Mouse (Mus musculus) neural tube, embryonic 14.5 days (tissue): ENCODE measurements around the gene Nfkbia. TPM values are rescaled to one million over a fixed set of nuclear protein-coding genes. Genes with fewer than 3 reads are reported as not detected.

Source experiments
- ATAC-seq: fragments of 200-750 bp; cut with Nextera tagmentation; 2 replicates; pipeline ENCODE4 v1.8.0; 2017; ENCODE audit warnings: low read depth, mild to moderate bottlenecking, moderate TSS enrichment, moderate library complexity
- H3K27ac ChIP-seq: fragments of 300-500 bp; sonication (generic); 2 replicates; pipeline ENCODE4 v1.5.1; 2014; ENCODE audit warnings: low read depth, mild to moderate bottlenecking, control low read depth, low read length, moderate library complexity, mixed read lengths
- H3K27me3 ChIP-seq: fragments of 300-500 bp; sonication (generic); 2 replicates; pipeline ENCODE4 v1.6.1; 2014; ENCODE audit warnings: low read length; ENCODE audit not compliant: control insufficient read depth, insufficient read depth
- H3K36me3 ChIP-seq: fragments of 300-500 bp; sonication (generic); 2 replicates; pipeline ENCODE4 v1.6.1; 2014; ENCODE audit warnings: low read length, mixed read lengths; ENCODE audit not compliant: control insufficient read depth, insufficient read depth
- H3K4me1 ChIP-seq: fragments of 300-500 bp; sonication (generic); 2 replicates; pipeline ENCODE4 v1.6.1; 2014; ENCODE audit warnings: low read length; ENCODE audit not compliant: control insufficient read depth, insufficient read depth
- H3K4me2 ChIP-seq: fragments of 300-500 bp; sonication (generic); 2 replicates; pipeline ENCODE4 v1.6.1; 2014; ENCODE audit warnings: mild to moderate bottlenecking, low read depth, low read length, control low read depth
- H3K4me3 ChIP-seq: fragments of 300-500 bp; sonication (generic); 2 replicates; pipeline ENCODE4 v1.5.1; 2014; ENCODE audit warnings: low read depth, low read length, control low read depth, mixed read lengths
- H3K9ac ChIP-seq: fragments of 300-500 bp; sonication (generic); replicated peaks from 2 replicates; pipeline ENCODE4 v1.6.1; 2014; ENCODE audit warnings: low read depth, mild to moderate bottlenecking, control low read depth, low read length, mixed read lengths
- H3K9me3 ChIP-seq: fragments of 300-500 bp; sonication (generic); 2 replicates; pipeline ENCODE4 v1.6.1; 2016; ENCODE audit warnings: low read length; ENCODE audit not compliant: control insufficient read depth
- WGBS: fragments of 180-500 bp; shearing (Covaris S2); extraction: QIAGEN DNeasy Blood & Tissue Kit; methylation state at CpG from one replicate; pipeline ENCODE4 v1.1.7; 2014; 5-methylcytosine and 5-hydroxymethylcytosine counted together
- polyA plus RNA-seq: library from polyadenylated mRNA; unstranded; fragments of >200 nt; fragmentation: Nextera tagmentation; extraction: Ambion mirVana; gene quantifications from 2 replicates; pipeline ENCODE4 v1.2.1, GENCODE M21; 2014

Nfkbia gene
- polyA plus RNA-seq, 1 experiment from 2014 or later = 62.7 TPM

DNA sequence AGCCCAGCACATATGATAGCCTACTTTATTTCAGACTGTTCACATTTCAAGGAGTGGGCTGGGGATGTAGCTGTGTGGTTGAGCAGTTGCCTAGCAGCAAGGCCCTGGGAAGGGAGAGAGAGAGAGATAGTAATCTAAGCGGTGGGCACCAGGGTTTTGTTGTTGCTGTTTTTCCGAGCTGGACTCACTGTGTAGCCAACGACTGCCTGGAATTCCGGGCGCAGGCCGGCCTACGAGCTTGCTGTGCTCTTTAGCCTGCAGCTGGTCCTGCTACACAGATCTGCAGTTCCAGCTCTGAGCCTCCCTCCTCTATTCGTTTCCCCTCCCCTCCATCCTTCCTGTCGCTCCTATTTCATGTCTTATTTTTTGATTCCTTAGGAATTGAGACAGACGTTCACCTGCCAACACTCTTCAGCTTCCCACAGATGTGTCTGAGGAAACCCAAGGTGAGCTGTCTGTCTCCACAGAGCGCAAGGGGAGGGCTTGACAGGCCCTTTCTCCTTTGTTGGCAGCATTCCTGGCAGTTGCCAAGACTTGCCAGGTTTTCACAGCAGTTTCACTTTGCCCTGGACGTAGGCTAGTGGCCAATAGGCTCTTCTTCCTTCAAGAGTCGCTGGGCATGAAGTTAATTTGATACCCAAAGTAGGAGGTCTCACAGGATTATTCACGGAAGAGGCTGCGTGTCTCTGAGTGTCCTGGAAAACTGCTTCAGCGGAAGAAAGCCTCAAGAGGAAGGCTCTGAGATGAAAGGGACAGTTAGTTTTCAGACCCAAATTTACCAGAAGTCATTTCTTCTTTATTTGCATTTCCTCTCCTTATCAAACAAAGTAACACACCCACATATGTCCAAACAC is 28.2 kb downstream of the Nfkbia start:
- Histone ChIP-seq H3K4me3 (no peak overlapping the region), H3K9me3 (no peaks in the 10 kb centered on the region), H3K27me3 (no peaks in the 10 kb centered on the region), H3K9ac (no peak overlapping the region), H3K4me1 (no peaks in the 10 kb centered on the region), H3K27ac (peak overlapping the region; percentile 24; the same call in 1 of the 2 replicates), H3K4me2 (no peak overlapping the region), H3K36me3 (no peaks in the 10 kb centered on the region)
- 25% methylated on average over 16 of the region's 16 CpGs for WGBS
- peak; percentile 75 for ATAC-seq

- WGBS = 73% methylated on average over 5 of the region's 5 CpGs
- H3K36me3 ChIP-seq = no peaks in the 10 kb centered on the region
- H3K4me1 ChIP-seq = no peaks in the 10 kb centered on the region
- no peak overlapping the region for H3K4me3 ChIP-seq
- ATAC-seq = no peak
- no peak overlapping the region for H3K4me2 ChIP-seq
- H3K27me3 ChIP-seq = no peaks in the 10 kb centered on the region
- no peaks in the 10 kb centered on the region for H3K9me3 ChIP-seq
- no peak overlapping the region for H3K9ac ChIP-seq
- H3K27ac ChIP-seq = no peak overlapping the region
Measured at GRCm38 (mm10) chr12:55463087-55463486, 29.4 kb downstream of the Nfkbia start.

GRCm38 (mm10) chr12:55462456-55462855 is 30.0 kb downstream of the Nfkbia start:
- H3K4me2 ChIP-seq = no peak overlapping the region

DNA sequence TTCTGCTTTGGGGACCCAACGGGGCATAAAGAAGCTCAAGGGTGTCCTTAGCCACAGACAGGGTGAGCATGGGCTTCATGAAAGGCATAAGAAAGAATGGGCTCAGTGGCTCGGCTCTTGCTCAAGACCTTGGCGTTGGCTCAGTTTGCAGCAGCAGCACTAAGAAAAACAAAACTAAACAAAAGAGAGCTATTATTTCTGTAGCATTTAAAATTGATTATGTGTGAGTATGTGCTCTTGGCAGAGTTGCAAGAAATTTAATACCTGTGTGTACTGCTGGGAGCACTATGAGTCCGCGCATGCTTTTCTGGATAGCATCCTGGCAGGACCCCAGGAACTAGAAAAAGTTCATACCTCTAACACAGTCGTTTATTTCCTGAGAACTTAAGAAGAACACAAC is 30.7 kb downstream of the Nfkbia start:
- WGBS = 81% methylated on average over 6 of the region's 6 CpGs

More at GRCm38 (mm10) chr12:55462456-55462855, 30.0 kb downstream of the Nfkbia start:
- no peaks in the 10 kb centered on the region for H3K36me3 ChIP-seq
- no peaks in the 10 kb centered on the region for H3K4me1 ChIP-seq
- no peaks in the 10 kb centered on the region for H3K9me3 ChIP-seq
- H3K27me3 ChIP-seq = no peaks in the 10 kb centered on the region
- H3K9ac ChIP-seq = no peak overlapping the region
- WGBS = 72% methylated on average over 6 of the region's 6 CpGs
- ATAC-seq = no peak
- no peak overlapping the region for H3K27ac ChIP-seq
- no peak overlapping the region for H3K4me3 ChIP-seq

DNA sequence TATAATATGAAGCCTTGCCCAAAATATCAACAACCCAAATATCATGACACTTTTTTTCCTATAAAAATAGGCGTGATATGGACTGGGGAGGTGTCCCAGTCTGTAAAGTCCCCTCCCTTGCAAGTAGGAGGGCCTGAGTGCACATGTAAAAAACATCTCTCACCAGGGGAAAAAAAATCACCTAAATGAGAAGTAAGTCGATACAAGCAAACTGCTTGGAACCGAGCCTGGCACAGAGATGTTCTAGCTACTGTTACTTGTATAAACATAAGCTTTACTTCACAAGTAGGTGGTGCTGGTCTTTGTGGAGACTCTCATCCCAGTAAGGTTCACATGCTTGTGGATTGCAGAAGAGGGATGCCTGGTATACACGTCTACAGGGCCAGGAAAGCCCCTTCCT is 31.5 kb downstream of the Nfkbia start:
- H3K4me2 ChIP-seq = no peak overlapping the region
- no peak overlapping the region for H3K27ac ChIP-seq
- ATAC-seq = no peak
- H3K9me3 ChIP-seq = no peaks in the 10 kb centered on the region
- H3K4me1 ChIP-seq = no peaks in the 10 kb centered on the region
- no peaks in the 10 kb centered on the region for H3K27me3 ChIP-seq
- no peak overlapping the region for H3K9ac ChIP-seq
- WGBS = 76% methylated on average over 4 of the region's 4 CpGs
- H3K4me3 ChIP-seq = no peak overlapping the region
- H3K36me3 ChIP-seq = no peaks in the 10 kb centered on the region

More for the DNA sequence above, 30.7 kb downstream of the Nfkbia start:
- no peak overlapping the region for H3K4me3 ChIP-seq
- no peaks in the 10 kb centered on the region for H3K9me3 ChIP-seq
- no peaks in the 10 kb centered on the region for H3K4me1 ChIP-seq
- H3K4me2 ChIP-seq = no peak overlapping the region
- no peaks in the 10 kb centered on the region for H3K36me3 ChIP-seq
- no peaks in the 10 kb centered on the region for H3K27me3 ChIP-seq
- no peak overlapping the region for H3K9ac ChIP-seq
- ATAC-seq = no peak
- no peak overlapping the region for H3K27ac ChIP-seq

- H3K9ac ChIP-seq = no peak overlapping the region
- H3K27me3 ChIP-seq = no peaks in the 10 kb centered on the region
- no peak overlapping the region for H3K27ac ChIP-seq
- H3K4me1 ChIP-seq = no peaks in the 10 kb centered on the region
- no peaks in the 10 kb centered on the region for H3K36me3 ChIP-seq
- no peaks in the 10 kb centered on the region for H3K9me3 ChIP-seq
- no peak overlapping the region for H3K4me3 ChIP-seq
- no peak overlapping the region for H3K4me2 ChIP-seq
- WGBS = 86% methylated on average over 8 of the region's 8 CpGs
- no peak for ATAC-seq
Measured at GRCm38 (mm10) chr12:55459739-55460138, 32.7 kb downstream of the Nfkbia start.

DNA sequence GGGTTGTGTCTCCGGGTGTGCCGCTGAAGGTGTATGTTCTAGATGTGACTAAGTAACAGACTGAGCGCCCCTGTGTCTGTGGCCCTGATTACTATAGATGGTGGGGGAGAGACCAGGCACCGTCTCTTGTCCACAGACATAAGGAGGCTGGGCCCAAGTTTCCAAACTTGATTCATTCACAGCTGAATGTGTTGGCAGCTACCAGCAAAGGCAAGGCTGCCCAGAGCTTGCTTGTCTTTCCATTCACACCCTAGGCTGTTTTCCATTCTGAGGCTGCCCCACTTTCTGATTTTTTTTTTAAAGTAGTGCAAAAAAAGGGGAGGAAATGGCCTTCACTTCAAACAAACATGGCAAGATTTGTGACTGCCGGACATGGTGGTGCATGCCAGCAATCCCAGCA is 35.6 kb downstream of the Nfkbia start:
- Histone ChIP-seq H3K9ac (no peak overlapping the region), H3K4me3 (no peak overlapping the region), H3K36me3 (no peaks in the 10 kb centered on the region), H3K27me3 (no peaks in the 10 kb centered on the region), H3K27ac (no peak overlapping the region), H3K9me3 (no peaks in the 10 kb centered on the region), H3K4me2 (no peak overlapping the region), H3K4me1 (no peaks in the 10 kb centered on the region)
- no peak for ATAC-seq
- 88% methylated on average over 5 of the region's 5 CpGs for WGBS

- no peaks in the 10 kb centered on the region for H3K4me1 ChIP-seq
- no peak overlapping the region for H3K9ac ChIP-seq
- no peaks in the 10 kb centered on the region for H3K27me3 ChIP-seq
- H3K27ac ChIP-seq = no peak overlapping the region
- H3K4me3 ChIP-seq = no peak overlapping the region
- H3K4me2 ChIP-seq = no peak overlapping the region
- WGBS = 70% methylated on average over 3 of the region's 3 CpGs
- no peak for ATAC-seq
- H3K9me3 ChIP-seq = no peaks in the 10 kb centered on the region
- H3K36me3 ChIP-seq = no peaks in the 10 kb centered on the region
Measured at GRCm38 (mm10) chr12:55456136-55456535, 36.3 kb downstream of the Nfkbia start.

DNA sequence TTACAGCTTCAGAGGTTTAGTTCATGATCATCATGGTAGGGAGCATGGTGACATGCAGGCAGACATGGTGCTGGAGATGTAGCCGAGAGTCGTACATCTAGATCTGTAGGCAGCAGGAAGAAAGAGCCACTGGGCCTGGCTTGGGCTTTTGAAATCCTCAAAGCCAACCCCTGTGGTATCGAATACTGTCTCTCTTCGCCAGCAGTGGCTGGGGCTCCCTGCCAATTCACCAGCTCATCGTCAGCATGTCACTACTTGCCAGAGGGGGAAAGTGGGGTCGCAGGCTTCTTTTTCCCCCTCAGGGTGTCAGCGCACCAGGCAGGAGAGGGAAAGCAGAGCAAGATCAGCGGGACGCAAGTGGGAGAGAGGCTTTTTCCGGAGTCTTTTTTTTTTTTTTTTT is 37.2 kb downstream of the Nfkbia start:
- Histone ChIP-seq H3K36me3 (no peaks in the 10 kb centered on the region), H3K27ac (no peak overlapping the region), H3K9ac (no peak overlapping the region), H3K4me1 (no peaks in the 10 kb centered on the region), H3K4me3 (no peak overlapping the region), H3K27me3 (no peaks in the 10 kb centered on the region), H3K9me3 (no peaks in the 10 kb centered on the region), H3K4me2 (no peak overlapping the region)
- 77% methylated on average over 9 of the region's 10 CpGs for WGBS
- ATAC-seq = no peak
